Mouse (Mus musculus) E14TG2a.4 (cell line): ENCODE data around the gene Tfdp1.

Source experiments
- H3K27me3 ChIP-seq: 2 replicates; pipeline ENCODE4 v1.6.1; 2014; ENCODE audit warnings: low read length, control low read depth; ENCODE audit not compliant: insufficient read depth
- H3K36me3 ChIP-seq: 2 replicates; pipeline ENCODE4 v1.6.1; 2014; ENCODE audit warnings: low read length, control low read depth; ENCODE audit not compliant: insufficient read depth
- H3K4me1 ChIP-seq: replicated peaks from 2 replicates; pipeline ENCODE4 v1.6.1; 2014; ENCODE audit warnings: low read depth, low read length, control low read depth
- H3K4me3 ChIP-seq: replicated peaks from 2 replicates; pipeline ENCODE4 v1.5.1; 2014; ENCODE audit warnings: mild to moderate bottlenecking, low read length
- H3K9me3 ChIP-seq: 2 replicates; pipeline ENCODE4 v1.6.1; 2014; ENCODE audit warnings: low read length, control low read depth
- CTCF ChIP-seq: conservative IDR thresholded peaks from 2 replicates; pipeline ENCODE4 v1.5.1; 2014; ENCODE audit warnings: low read length
- NANOG ChIP-seq: IDR thresholded peaks from 2 replicates; pipeline ENCODE4 v1.6.1; 2014; ENCODE audit warnings: borderline replicate concordance, low read length, mixed read lengths
- POU5F1 ChIP-seq: IDR thresholded peaks from 2 replicates; pipeline ENCODE4 v1.6.1; 2014; ENCODE audit warnings: low read length, borderline replicate concordance

Gene Tfdp1

GRCm38 (mm10) chr8:13413823-13414390 is 75.4 kb downstream of the Tfdp1 start:
- Histone ChIP-seq H3K27me3 (peaks cover 2% of the 10 kb centered on the region; the same call in 1 of the 2 replicates), H3K4me1 (peaks cover 8% of the 10 kb centered on the region), H3K36me3 (no peaks in the 10 kb centered on the region), H3K9me3 (no peaks in the 10 kb centered on the region), H3K4me3 (no peak overlapping the region)
- TF ChIP-seq NANOG (no peak), CTCF (no peak), POU5F1 (no peak)

- no peaks in the 10 kb centered on the region for H3K9me3 ChIP-seq
- TF ChIP-seq CTCF (no peak), POU5F1 (no peak), NANOG (no peak)
- no peak overlapping the region for H3K4me3 ChIP-seq
- no peaks in the 10 kb centered on the region for H3K36me3 ChIP-seq
- peaks cover 8% of the 10 kb centered on the region for H3K4me1 ChIP-seq
- peaks cover 2% of the 10 kb centered on the region; the same call in 1 of the 2 replicates for H3K27me3 ChIP-seq
These were observed 77.3 kb downstream of the Tfdp1 start for GRCm38 (mm10) chr8:13415879-13416278.

GRCm38 (mm10) chr8:13419111-13419639 is 80.6 kb downstream of the Tfdp1 start:
- Histone ChIP-seq H3K27me3 (peaks cover 2% of the 10 kb centered on the region; the same call in 1 of the 2 replicates), H3K36me3 (no peaks in the 10 kb centered on the region), H3K9me3 (peaks cover 14% of the 10 kb centered on the region), H3K4me3 (no peak overlapping the region), H3K4me1 (peaks cover under 1% of the 10 kb centered on the region)
- no peak for TF ChIP-seq NANOG
- TF ChIP-seq CTCF, result no peak
- TF ChIP-seq POU5F1, result no peak

GRCm38 (mm10) chr8:13420970-13421369 is 82.4 kb downstream of the Tfdp1 start:
- no peaks in the 10 kb centered on the region for H3K36me3 ChIP-seq
- TF ChIP-seq POU5F1 (no peak), CTCF (no peak)
- peaks cover 6% of the 10 kb centered on the region; the same call in 1 of the 2 replicates for H3K27me3 ChIP-seq

GRCm38 (mm10) chr8:13427351-13427750 is 88.8 kb downstream of the Tfdp1 start:
- Histone ChIP-seq H3K27me3 (peaks cover 4% of the 10 kb centered on the region; the same call in 1 of the 2 replicates), H3K4me3 (no peak overlapping the region), H3K9me3 (peaks cover 9% of the 10 kb centered on the region; the same call in 1 of the 2 replicates), H3K4me1 (no peaks in the 10 kb centered on the region), H3K36me3 (no peaks in the 10 kb centered on the region)
- no peak for TF ChIP-seq CTCF
- TF ChIP-seq NANOG, result no peak
- TF ChIP-seq POU5F1, result no peak

More at GRCm38 (mm10) chr8:13420970-13421369, 82.4 kb downstream of the Tfdp1 start:
- Histone ChIP-seq H3K4me3 (no peak overlapping the region), H3K9me3 (peaks cover 14% of the 10 kb centered on the region), H3K4me1 (no peaks in the 10 kb centered on the region)
